Mouse (Mus musculus) intestine, postnatal 0 days (tissue): ENCODE data around the gene Whrn. TPM values are rescaled to one million over a fixed set of nuclear protein-coding genes. Genes with fewer than 3 reads are reported as not detected.

ENCODE experiments used
- ATAC-seq: fragments of 200-750 bp; cut with Nextera tagmentation; 2 replicates; pipeline ENCODE4 v1.8.0; 2017; ENCODE audit warnings: mild to moderate bottlenecking, moderate TSS enrichment, moderate library complexity
- H3K27ac ChIP-seq: fragments of 300-500 bp; sonication (generic); 2 replicates; pipeline ENCODE4 v1.5.1; 2014; ENCODE audit warnings: mild to moderate bottlenecking, low read depth, low read length, moderate library complexity
- H3K27me3 ChIP-seq: fragments of 300-500 bp; sonication (generic); replicated peaks from 2 replicates; pipeline ENCODE4 v1.6.1; 2014; ENCODE audit warnings: low read length, mixed read lengths; ENCODE audit not compliant: control insufficient read depth, insufficient read depth
- H3K36me3 ChIP-seq: fragments of 300-500 bp; sonication (generic); 2 replicates; pipeline ENCODE4 v1.6.1; 2014; ENCODE audit warnings: mild to moderate bottlenecking, moderate library complexity; ENCODE audit not compliant: control insufficient read depth, insufficient read depth
- H3K4me1 ChIP-seq: fragments of 300-500 bp; sonication (generic); replicated peaks from 2 replicates; pipeline ENCODE4 v1.6.1; 2014; ENCODE audit warnings: antibody characterized with exemption, low read length, mixed read lengths; ENCODE audit not compliant: control insufficient read depth, insufficient read depth
- H3K4me2 ChIP-seq: fragments of 300-500 bp; sonication (generic); replicated peaks from 2 replicates; pipeline ENCODE4 v1.6.1; 2014; ENCODE audit warnings: low read depth, mild to moderate bottlenecking, moderate library complexity
- H3K4me3 ChIP-seq: fragments of 300-500 bp; sonication (generic); 2 replicates; pipeline ENCODE4 v1.5.1; 2014; ENCODE audit warnings: low read depth, low read length
- H3K9ac ChIP-seq: fragments of 300-500 bp; sonication (generic); 2 replicates; pipeline ENCODE4 v1.6.1; 2014; ENCODE audit warnings: mild to moderate bottlenecking, low read depth, low read length
- H3K9me3 ChIP-seq: fragments of 300-500 bp; sonication (generic); 2 replicates; pipeline ENCODE4 v1.6.1; 2016; ENCODE audit warnings: mixed run types; ENCODE audit not compliant: control insufficient read depth
- CTCF ChIP-seq: sonication (generic); IDR thresholded peaks from 2 replicates; pipeline ENCODE4 v1.5.1; 2016; ENCODE audit warnings: low read depth, mild to moderate bottlenecking, control low read depth, antibody characterized with exemption, moderate library complexity
- WGBS: fragments of 180-500 bp; shearing (Covaris S2); extraction: QIAGEN DNeasy Blood & Tissue Kit; methylation state at CpG from one replicate; pipeline ENCODE4 v1.1.7; 2014; 5-methylcytosine and 5-hydroxymethylcytosine counted together
- polyA plus RNA-seq: library from polyadenylated mRNA; unstranded; fragments of >200 nt; fragmentation: Nextera tagmentation; extraction: Ambion mirVana; gene quantifications from 2 replicates; pipeline ENCODE4 v1.2.1, GENCODE M21; 2015

Whrn gene
- polyA plus RNA-seq, 1 experiment from 2014 or later: 1.3 TPM

DNA sequence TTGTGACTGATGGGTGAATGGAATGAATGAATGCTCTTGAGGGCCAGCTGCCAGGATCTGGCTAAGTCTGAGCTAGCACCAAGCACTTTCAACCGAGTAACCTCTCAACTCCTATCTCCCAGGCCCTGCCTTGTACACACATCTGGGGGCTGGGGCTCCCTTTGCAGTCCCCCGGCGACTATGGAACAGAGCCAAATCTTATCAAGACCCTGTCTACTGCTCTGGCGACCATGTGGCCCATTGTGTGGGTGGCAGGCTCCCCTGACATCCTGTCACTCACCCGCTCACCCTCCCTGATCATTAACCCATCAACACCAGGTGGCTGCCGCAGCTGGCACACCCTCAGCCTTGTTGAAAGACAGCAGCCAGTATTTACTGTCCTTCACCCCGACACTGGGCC lies 90.7 kb downstream of the Whrn start:
- H3K36me3 ChIP-seq: no peaks in the 10 kb centered on the region
- TF ChIP-seq CTCF: no peak
- H3K27me3 ChIP-seq: 0 out of 2 replicates have a peak, but pooled peaks cover 3% of the 10 kb centered on the region
- peaks cover 2% of the 10 kb centered on the region; the same call in 1 of the 2 replicates for H3K4me1 ChIP-seq
- no peak overlapping the region for H3K27ac ChIP-seq
- H3K9ac ChIP-seq: no peak overlapping the region
- no peak overlapping the region for H3K4me2 ChIP-seq
- ATAC-seq: no peak
- no peaks in the 10 kb centered on the region for H3K9me3 ChIP-seq
- WGBS: 26% methylated on average over 7 of the region's 7 CpGs
- no peak overlapping the region for H3K4me3 ChIP-seq

DNA sequence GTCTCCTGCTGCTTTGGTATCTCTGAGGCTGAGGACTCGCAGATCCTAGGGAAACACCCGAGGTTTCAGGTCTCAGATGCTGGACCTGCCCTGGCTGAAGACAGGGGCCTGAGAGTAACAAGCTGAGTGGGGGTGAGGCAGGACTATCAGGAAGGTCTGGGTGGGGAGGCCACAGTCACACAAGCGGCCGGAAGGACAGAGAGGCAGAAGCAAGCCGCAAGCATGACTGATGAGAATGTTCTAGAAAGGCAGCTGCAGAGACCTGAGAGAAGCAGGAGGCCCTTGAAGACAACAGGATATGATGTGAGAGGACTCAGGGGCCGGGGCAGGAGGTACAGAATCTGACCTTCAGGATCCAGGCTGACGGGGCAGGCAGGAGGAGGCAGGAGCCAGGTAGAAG lies 91.6 kb downstream of the Whrn start:
- Histone ChIP-seq H3K27ac (0 out of 2 replicates have a peak overlapping the region, but pooled peaks have one; percentile 23), H3K4me2 (no peak overlapping the region; the same call in 1 of the 2 replicates), H3K9ac (no peak overlapping the region), H3K4me3 (no peak overlapping the region), H3K27me3 (0 out of 2 replicates have a peak, but pooled peaks cover 2% of the 10 kb centered on the region), H3K4me1 (peaks cover 2% of the 10 kb centered on the region; the same call in 1 of the 2 replicates), H3K9me3 (no peaks in the 10 kb centered on the region), H3K36me3 (no peaks in the 10 kb centered on the region)
- WGBS: 59% methylated on average over 7 of the region's 7 CpGs
- ATAC-seq: no peak
- no peak for TF ChIP-seq CTCF

DNA sequence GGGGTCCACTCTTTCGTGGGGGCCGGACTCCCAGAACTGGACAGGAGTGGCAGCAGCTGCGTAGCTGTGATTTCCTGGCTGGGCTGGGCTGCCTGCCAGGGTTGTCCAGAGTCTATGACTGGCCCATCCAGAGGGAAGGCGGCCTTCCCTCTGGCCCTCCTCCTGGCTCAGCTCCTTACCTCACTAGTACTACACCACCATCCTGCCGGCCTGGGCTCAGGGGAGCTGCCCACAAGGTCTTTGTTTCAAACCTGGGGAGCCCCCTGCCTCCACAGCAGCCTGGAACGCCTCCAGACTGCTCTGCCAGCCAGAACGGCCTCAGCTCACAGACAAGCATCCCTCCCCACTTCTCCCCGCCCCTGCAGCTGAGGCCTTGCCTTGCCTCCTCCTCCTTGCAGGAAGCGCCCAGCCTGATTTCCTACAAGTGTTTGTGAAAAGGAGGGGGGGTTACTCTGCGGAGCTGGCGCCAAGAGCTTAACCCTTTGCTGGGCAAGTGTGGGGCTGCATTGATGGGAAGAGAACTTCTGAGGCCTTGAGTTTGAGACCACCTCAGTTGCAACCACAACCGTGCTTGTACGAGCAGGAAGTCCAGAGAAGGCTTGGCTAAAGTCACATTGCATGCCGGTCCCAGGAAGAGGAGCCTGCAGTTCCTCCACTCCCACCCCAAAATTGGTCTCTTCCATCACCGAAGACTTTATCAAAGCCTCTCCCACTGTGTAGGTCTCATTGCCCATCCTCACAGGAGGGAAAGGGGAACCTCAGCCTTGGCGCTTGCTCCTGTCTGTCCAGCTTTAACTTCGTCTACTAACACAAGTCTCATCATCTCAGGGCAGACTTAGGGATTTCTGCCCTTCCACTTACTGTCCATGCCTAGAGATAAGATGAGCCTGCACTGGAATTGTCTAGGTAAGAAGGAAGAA lies 92.5 kb downstream of the Whrn start, which contains the start of gene Akna:
TSS of gene Akna (minus strand) at position 315 of the 920 bp plus-strand sequence.
- no peak for TF ChIP-seq CTCF
- whole genome bisulfite sequencing: 16% methylated on average over 16 of the region's 17 CpGs
- Histone ChIP-seq H3K36me3 (no peaks in the 10 kb centered on the region), H3K9ac (peak within 1 kb of the TSS; percentile 37; the same call in 1 of the 2 replicates), H3K4me3 (peak within 1 kb of the TSS; percentile 26), H3K9me3 (no peaks in the 10 kb centered on the region), H3K27ac (peak within 1 kb of the TSS; percentile 80), H3K4me2 (peak within 1 kb of the TSS; percentile 57), H3K27me3 (no peaks in the 10 kb centered on the region), H3K4me1 (peaks cover 2% of the 10 kb centered on the region; the same call in 1 of the 2 replicates)
- ATAC-seq: peak; percentile 75

DNA sequence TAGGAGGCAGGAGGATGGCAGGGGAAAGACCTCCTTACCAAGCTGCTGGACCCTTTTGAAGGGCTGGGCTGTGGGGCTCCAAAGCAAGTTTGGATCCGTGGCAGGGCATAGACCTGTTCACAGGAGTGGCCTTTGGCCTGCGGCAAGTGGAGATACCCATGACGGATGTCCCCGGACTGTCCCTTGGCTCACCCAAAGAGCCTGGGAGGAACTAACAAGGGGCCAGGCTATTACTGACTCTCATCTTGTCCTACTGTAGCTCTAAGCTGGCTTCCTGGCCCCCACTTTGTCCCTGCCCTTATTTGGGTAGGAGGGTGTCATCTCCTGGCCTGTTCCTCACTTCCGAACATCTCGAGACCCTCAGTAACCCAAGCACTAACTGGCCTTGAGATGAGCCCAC lies 93.2 kb downstream of the Whrn start:
- no peaks in the 10 kb centered on the region for H3K27me3 ChIP-seq
- no peak for ATAC-seq
- TF ChIP-seq CTCF: no peak
- H3K36me3 ChIP-seq: no peaks in the 10 kb centered on the region
- no peaks in the 10 kb centered on the region for H3K9me3 ChIP-seq
- no peak overlapping the region for H3K9ac ChIP-seq
- H3K4me2 ChIP-seq: peak overlapping the region; percentile 57
- WGBS: 49% methylated on average over 6 of the region's 6 CpGs
- peaks cover 2% of the 10 kb centered on the region; the same call in 1 of the 2 replicates for H3K4me1 ChIP-seq
- H3K4me3 ChIP-seq: peak overlapping the region; percentile 26
- H3K27ac ChIP-seq: peak overlapping the region; percentile 80

DNA sequence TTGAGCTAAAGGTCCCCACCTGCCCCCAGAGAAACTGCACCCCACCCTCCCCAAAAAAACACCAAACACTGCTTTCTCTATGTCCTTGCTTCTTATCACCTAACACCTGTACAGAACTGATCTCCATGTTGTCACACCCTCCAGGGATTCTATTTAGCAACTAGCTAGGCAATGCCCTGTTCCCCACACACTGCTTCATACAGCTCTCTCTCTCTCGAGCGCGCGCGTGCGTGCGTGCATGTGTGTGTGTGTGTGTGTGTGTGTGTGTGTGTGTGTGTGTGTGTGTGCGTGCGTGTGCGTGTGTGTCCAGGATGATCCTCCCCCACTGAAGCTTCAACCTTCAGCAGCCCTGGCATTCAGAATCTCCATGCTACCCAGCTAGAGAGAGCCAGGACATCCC lies 93.7 kb downstream of the Whrn start:
- Histone ChIP-seq H3K27ac (peak overlapping the region; percentile 80; the same call in 1 of the 2 replicates), H3K36me3 (no peaks in the 10 kb centered on the region), H3K4me2 (peak overlapping the region; percentile 57), H3K27me3 (no peaks in the 10 kb centered on the region), H3K9me3 (no peaks in the 10 kb centered on the region), H3K4me1 (peaks cover 2% of the 10 kb centered on the region; the same call in 1 of the 2 replicates), H3K4me3 (no peak overlapping the region), H3K9ac (no peak overlapping the region)
- WGBS: 80% methylated on average over 9 of the region's 10 CpGs
- TF ChIP-seq CTCF: no peak
- no peak for ATAC-seq

DNA sequence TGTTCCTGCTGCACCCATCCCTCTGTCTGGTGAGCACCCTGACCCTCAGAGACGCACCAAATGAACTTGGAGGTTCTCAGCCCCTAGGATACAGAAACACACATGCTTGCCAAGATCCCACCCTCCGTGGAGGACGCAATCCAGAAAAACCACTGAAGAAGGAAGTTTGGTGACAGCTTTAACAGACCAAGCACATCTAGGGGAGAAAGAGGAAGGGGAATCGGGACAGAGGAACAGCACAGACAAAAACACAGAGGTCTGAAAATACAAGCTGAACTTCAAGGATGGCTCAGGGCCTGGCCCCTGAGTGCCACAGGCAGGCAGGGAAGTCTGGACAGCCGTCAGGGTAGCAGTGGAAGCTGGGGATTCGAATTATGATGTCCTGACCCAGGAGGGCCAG lies 94.2 kb downstream of the Whrn start:
- H3K27ac ChIP-seq: peak overlapping the region; percentile 21
- no peak for TF ChIP-seq CTCF
- H3K27me3 ChIP-seq: no peaks in the 10 kb centered on the region
- no peak for ATAC-seq
- no peak overlapping the region for H3K4me3 ChIP-seq
- no peaks in the 10 kb centered on the region for H3K36me3 ChIP-seq
- H3K4me2 ChIP-seq: no peak overlapping the region
- H3K9me3 ChIP-seq: no peaks in the 10 kb centered on the region
- WGBS: 64% methylated on average over 6 of the region's 6 CpGs
- H3K9ac ChIP-seq: no peak overlapping the region
- H3K4me1 ChIP-seq: peaks cover 2% of the 10 kb centered on the region; the same call in 1 of the 2 replicates
